Mouse (Mus musculus): ENCODE results near the gene Dhx34. TPM values are rescaled to one million over a fixed set of nuclear protein-coding genes. Genes with fewer than 3 reads are reported as not detected.

The Dhx34 gene
- polyA plus RNA-seq, 1 experiment from 2014 or later, result 22.3 TPM

GRCm38 (mm10) chr7:16150191-16151145 lies 71.4 kb downstream of the Dhx34 start:
- no peak for DNase-seq (ENCODE audit: low spot score)
- no peaks in the 10 kb centered on the region for H3K36me3 ChIP-seq
- H3K27ac ChIP-seq, result no peak overlapping the region
- WGBS, result 74% methylated on average over 9 of the region's 9 CpGs
- no peaks in the 10 kb centered on the region for H3K9me3 ChIP-seq
- no peak overlapping the region for H3K4me3 ChIP-seq
- H3K4me1 ChIP-seq (replicated peaks), result 0 out of 2 replicates have a peak, but pooled peaks cover 7% of the 10 kb centered on the region
- peaks cover 14% of the 10 kb centered on the region for H3K27me3 ChIP-seq (ENCODE audit: insufficient read depth, poor library complexity, severe bottlenecking)

DNA sequence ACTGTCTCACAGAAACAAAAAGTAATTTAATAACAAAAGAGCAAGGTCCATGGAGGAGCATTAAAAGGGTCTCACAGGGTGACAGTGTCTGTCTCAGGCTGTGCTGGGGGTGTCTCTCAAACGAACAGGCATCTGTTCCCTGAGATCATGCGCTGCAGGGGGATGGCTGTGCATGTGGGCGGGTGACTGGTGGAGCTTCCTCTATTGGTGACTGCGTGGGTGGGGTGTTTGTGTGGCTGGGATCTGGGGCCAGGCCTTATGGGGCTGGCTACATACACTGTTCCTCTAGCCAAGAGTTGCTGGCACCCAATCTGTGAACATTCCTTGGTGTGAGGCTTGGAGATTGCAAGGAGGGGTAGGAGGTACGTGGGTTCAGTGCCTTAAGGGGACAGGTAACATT lies 72.6 kb downstream of the Dhx34 start:
- WGBS, result 60% methylated on average over 5 of the region's 5 CpGs
- Histone ChIP-seq H3K36me3 (peaks cover 10% of the 10 kb centered on the region), H3K27me3 (ENCODE audit: insufficient read depth, poor library complexity, severe bottlenecking) (peaks cover 14% of the 10 kb centered on the region), H3K27ac (no peak overlapping the region), H3K4me3 (no peak overlapping the region), H3K9me3 (no peaks in the 10 kb centered on the region), H3K4me1 (replicated peaks) (0 out of 2 replicates have a peak, but pooled peaks cover 7% of the 10 kb centered on the region)
- DNase-seq (ENCODE audit: low spot score), result no peak

- Histone ChIP-seq H3K27me3 (ENCODE audit: insufficient read depth, poor library complexity, severe bottlenecking) (peaks cover 14% of the 10 kb centered on the region), H3K9me3 (no peaks in the 10 kb centered on the region), H3K36me3 (peaks cover 11% of the 10 kb centered on the region), H3K4me1 (replicated peaks) (0 out of 2 replicates have a peak, but pooled peaks cover 7% of the 10 kb centered on the region), H3K4me3 (no peak overlapping the region), H3K27ac (no peak overlapping the region)
- DNase-seq (ENCODE audit: low spot score), result peak; percentile 65
- 18% methylated on average over 15 of the region's 15 CpGs for WGBS
Observed at GRCm38 (mm10) chr7:16147643-16148042, 74.2 kb downstream of the Dhx34 start.

Other genes with a start within 250 kb of the Dhx34 start
- 7.7 and 10.7 TPM in 2 replicates for gene Bicra, start 174.1 kb downstream of the Dhx34 start, polyA plus RNA-seq (2016; fragmentation: Nextera tagmentation; extraction: Ambion mirVana)
- gene Zfp541, start 160.2 kb downstream of the Dhx34 start, polyA plus RNA-seq (2016; fragmentation: Nextera tagmentation; extraction: Ambion mirVana), result 0.04 TPM in 1 of 2 replicates, not detected in the other
- gene Napa, start 123.6 kb downstream of the Dhx34 start, polyA plus RNA-seq (2016; fragmentation: Nextera tagmentation; extraction: Ambion mirVana), result 193 and 221 TPM in 2 replicates
- 27.0 and 30.5 TPM in 2 replicates for gene Kptn, start 102.1 kb downstream of the Dhx34 start, polyA plus RNA-seq (2016; fragmentation: Nextera tagmentation; extraction: Ambion mirVana)
- 0.26 and 0.42 TPM in 2 replicates for gene Slc8a2, start 92.2 kb downstream of the Dhx34 start, polyA plus RNA-seq (2016; fragmentation: Nextera tagmentation; extraction: Ambion mirVana)
- gene Meis3, start 46.9 kb downstream of the Dhx34 start, polyA plus RNA-seq (2016; fragmentation: Nextera tagmentation; extraction: Ambion mirVana), result 117 and 173 TPM in 2 replicates
- gene C5ar2, start 22.1 kb upstream of the Dhx34 start, polyA plus RNA-seq (2016; fragmentation: Nextera tagmentation; extraction: Ambion mirVana), result 0.05 TPM in 1 of 2 replicates, not detected in the other
- 0.96 and 0.97 TPM in 2 replicates for gene C5ar1, start 37.5 kb upstream of the Dhx34 start, polyA plus RNA-seq (2016; fragmentation: Nextera tagmentation; extraction: Ambion mirVana)
- gene Inafm1, start 51.6 kb upstream of the Dhx34 start, polyA plus RNA-seq (2016; fragmentation: Nextera tagmentation; extraction: Ambion mirVana), result 7.7 and 13.0 TPM in 2 replicates
- gene Ccdc9, start 64.8 kb upstream of the Dhx34 start, polyA plus RNA-seq (2016; fragmentation: Nextera tagmentation; extraction: Ambion mirVana), result 32.2 and 37.4 TPM in 2 replicates
- 17.6 and 19.1 TPM in 2 replicates for gene Bbc3, start 86.4 kb upstream of the Dhx34 start, polyA plus RNA-seq (2016; fragmentation: Nextera tagmentation; extraction: Ambion mirVana)
- 371 and 455 TPM in 2 replicates for gene Sae1, start 165.8 kb upstream of the Dhx34 start, polyA plus RNA-seq (2016; fragmentation: Nextera tagmentation; extraction: Ambion mirVana)
- 20.5 and 23.0 TPM in 2 replicates for gene Zc3h4, start 178.9 kb upstream of the Dhx34 start, polyA plus RNA-seq (2016; fragmentation: Nextera tagmentation; extraction: Ambion mirVana)
- 67.4 and 70.9 TPM in 2 replicates for gene Tmem160, start 230.7 kb upstream of the Dhx34 start, polyA plus RNA-seq (2016; fragmentation: Nextera tagmentation; extraction: Ambion mirVana)